Mouse (Mus musculus) right cerebral cortex, postnatal 25 days (tissue): ENCODE measurements at regions not wholly inside any gene's neighbourhood (a gene's known extent, or its start where the extent isn't known, plus 50 kb on each side); places are given as distances from the start of the nearest gene placed in this dataset.
"Not testable (repeated sequence)": the region's sequence is repeated elsewhere in the genome, so short reads cannot be mapped to it uniquely, and the experiment has no call there.

Source experiments
- DNase-seq: peaks from one replicate; pipeline ENCODE4 v3.0.0; 2022

DNA sequence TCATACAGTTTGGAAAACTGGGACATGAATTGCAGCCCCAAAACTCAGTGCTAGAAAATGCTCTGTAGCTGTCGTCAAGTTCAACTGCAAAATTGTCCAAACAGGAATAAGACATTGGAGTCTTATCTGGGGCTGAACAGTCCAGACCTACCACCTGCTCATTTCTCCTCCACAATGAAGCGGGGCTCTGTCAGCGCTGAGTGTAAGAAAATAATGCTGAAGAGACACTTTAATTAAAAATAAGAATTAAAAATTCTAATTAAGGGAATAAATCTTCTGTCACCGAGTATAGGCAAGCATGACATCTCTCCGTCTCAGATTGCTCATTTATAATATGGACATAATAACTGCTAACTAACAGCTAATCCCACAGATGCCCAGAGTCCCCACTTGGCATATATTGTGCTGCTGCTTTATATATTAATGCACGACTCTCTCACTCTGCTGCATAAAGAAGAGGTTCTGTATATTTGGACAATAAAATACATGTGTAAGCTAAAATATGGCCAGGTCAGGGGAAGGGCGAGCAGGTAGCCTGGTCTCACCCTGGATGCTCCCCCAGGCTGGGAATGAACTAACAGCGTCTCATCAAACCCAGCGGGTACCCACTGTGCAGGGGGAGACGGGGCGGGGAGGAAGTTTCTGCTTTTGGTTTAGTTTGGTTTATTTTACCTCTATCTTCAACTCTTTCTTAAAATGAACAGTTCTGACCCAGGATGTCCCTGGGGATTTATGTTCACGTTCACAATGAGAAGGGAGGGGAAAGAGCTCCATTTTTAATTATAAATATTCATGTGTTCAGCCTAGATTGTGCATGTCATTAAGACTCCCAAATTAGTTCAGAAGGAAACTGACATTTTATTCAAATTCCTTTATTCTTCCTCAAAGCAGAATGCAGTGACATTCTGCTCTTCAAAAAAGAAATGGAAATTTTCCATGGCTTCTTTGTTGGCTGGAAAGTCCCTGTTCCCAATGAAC, 544.9 kb downstream of the Pdcd6ip start:
- DNase-seq, result no peak

DNA sequence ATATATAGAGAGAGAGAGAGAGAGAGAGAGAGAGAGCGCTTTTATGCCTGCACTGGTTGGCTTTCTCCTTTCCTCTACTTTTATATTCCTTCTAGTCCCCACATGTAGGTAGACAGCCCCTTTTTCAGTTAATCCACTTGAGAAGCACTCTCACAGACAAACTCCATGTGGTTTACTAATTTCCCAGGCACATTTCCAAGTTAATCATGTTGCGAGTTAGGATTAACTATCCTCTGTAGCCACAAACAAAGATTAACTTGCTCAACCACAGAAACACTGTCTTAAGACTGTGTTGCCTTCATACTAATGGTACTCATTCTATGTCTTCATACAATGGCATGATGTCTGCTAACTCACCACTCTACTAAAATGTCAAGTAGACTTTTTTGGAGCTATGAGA, 548.0 kb downstream of the Pdcd6ip start:
- DNase-seq, result no peak

GRCm38 (mm10) chr9:113158080-113158479, 550.0 kb downstream of the Pdcd6ip start:
- no peak for DNase-seq

- DNase-seq, result no peak
Observed at GRCm38 (mm10) chr9:113157474-113158076, 550.5 kb downstream of the Pdcd6ip start.

DNA sequence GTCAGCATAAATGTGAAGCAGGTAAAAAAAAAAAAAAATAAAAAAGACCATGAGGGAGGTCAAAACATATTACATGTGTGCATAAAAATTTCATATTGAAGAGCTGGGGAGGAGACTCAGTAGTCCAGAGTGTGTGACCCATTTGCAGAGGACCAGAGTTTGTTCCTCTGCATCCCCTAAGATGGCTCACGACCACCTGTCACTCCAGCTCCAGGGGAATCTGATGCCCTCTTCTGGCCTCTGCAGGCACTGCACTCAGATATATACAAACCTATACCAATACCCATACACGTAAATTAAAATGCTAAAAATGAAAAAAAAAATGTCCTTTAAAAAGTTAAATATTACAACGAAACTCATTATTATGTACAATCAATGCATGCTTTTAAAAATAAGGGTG, 551.4 kb downstream of the Pdcd6ip start:
- DNase-seq, result no peak

DNA sequence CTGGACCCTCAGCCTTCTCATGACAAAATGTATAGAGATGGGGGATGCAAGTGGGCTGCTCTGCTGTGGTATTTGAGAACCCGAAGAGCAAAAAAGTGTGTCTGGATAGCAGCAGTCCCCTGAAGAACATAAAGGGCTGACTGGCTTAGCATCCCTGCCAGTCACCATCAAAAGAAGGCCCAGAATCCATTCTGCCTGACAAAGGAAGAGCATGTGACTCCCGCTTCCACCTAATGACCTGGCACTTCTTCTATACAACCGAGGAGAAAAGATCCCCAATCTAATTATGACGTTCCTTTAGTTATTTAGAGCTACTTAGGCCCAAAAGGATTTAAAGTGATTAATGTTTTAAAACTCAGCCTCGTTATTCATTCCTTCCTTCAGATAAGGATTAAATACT, 559.0 kb downstream of the Pdcd6ip start:
- DNase-seq, result no peak

DNA sequence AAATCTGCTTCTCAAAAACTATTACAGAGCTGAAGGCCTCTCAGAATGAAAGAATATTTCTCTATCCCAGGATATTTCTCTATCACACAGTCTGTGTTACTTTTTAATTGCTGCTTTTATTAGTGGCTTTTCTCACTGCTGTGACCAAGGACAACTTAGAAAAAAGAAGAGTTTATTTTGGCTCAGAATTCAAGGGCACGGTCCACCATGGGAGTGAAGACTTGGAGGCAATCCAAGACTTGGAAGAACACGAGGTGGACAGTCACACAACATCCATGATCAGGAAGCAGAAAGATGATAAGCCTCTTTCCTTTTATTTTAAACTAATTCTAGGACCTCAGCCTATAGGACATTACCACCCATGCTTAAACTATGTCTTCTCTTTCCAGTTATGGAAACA, 561.5 kb downstream of the Pdcd6ip start:
- DNase-seq, result no peak

GRCm38 (mm10) chr9:113145036-113145435, 563.0 kb downstream of the Pdcd6ip start:
- DNase-seq, result no peak

- no peak for DNase-seq
Observed at GRCm38 (mm10) chr9:113134611-113135010, 573.4 kb downstream of the Pdcd6ip start.

GRCm38 (mm10) chr9:113123004-113123692, 584.9 kb downstream of the Pdcd6ip start:
- no peak for DNase-seq

DNA sequence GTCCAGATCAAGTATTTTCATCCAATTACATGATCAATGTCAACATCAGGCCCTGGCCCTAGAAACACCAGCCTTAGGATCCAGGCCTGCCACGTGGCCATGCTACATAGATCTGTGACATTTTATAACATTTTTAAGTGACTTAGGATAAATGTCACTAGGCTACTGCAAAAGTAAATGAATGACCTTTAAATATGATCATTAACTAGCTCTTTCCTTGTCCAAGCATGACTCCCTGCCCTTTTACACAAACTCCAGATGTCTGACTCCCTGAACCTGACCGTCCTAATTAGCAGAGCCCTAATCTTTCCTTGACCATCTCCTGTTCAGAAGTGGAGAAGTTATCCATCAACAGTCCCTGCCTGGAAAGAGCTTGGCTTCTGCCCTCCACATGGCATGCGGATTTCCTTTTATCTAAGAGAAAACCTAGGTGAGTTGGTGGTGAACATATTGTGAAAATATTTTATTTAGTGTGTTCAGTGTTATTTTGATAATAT, 585.8 kb downstream of the Pdcd6ip start:
- DNase-seq, result no peak

- DNase-seq, result no peak
Observed at GRCm38 (mm10) chr9:113120385-113120784, 587.7 kb downstream of the Pdcd6ip start.

- DNase-seq, result no peak
Observed at GRCm38 (mm10) chr9:113119721-113120120, 588.3 kb downstream of the Pdcd6ip start.

DNA sequence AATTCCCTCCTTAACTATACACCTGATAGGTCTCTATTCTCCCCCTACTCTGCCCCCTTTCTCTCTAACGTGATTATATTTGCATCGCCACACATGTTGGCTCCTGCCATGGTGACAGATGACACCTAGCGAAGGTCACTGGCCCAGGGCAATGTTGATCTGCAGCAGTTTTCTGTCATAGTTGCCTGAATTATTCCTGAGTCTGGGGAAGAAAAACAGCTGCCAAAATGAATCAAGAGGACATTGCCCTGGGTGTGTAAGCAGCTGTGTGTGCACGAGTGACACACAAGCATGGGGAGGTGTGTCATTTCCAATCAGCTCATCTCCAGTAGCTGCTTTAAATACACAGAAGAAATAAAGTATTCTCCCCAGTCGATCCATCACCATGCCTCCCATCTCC, 592.5 kb downstream of the Pdcd6ip start:
- no peak for DNase-seq

DNA sequence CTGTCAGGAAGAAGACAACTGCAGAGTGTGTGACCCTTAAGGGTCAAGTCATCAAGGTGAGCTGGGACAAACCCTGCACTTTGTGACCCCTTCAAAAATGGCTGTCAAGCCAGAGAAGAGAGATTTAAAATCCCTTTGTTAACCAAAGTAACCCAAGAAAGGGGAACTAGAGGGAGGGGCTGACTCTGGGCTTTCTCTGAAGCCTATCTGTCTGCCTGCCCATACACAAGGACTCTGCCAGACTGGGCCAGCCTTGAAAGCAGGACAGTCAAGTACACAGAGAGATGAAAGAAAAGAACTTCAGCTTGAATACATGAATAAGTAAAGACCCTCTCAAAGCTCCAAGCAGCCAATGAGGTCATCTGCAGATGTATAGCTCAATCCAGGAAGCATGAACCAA, 595.3 kb downstream of the Pdcd6ip start:
- DNase-seq, result no peak

- DNase-seq, result no peak
Observed at GRCm38 (mm10) chr9:113101733-113102132, 606.3 kb downstream of the Pdcd6ip start.

DNA sequence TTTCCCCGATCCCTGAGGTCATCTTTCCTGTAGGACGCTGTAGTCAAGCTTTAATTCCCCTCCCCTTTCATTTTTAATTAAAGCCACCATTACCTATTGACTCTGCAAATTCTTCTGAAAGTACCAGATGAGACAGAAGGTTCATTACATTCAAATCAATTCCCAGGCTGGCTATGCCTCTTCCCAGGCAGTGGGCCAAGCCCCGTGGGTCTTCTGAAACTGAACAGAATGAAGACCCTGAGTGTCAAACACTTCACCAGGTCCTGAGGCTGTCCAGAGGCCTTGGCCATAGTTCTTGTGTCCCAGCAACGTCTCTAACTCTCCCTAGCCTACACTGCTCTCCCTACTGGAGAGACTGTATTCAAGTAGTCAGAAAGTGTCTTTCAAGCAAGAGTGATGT, 607.4 kb downstream of the Pdcd6ip start:
- DNase-seq, result no peak

- not testable (repeated sequence) for DNase-seq
Observed at GRCm38 (mm10) chr9:113095421-113095820, 612.6 kb downstream of the Pdcd6ip start.

GRCm38 (mm10) chr9:113093863-113094390, 614.1 kb downstream of the Pdcd6ip start:
- DNase-seq, result no peak

GRCm38 (mm10) chr9:113091881-113092280, 616.2 kb downstream of the Pdcd6ip start:
- no peak for DNase-seq

DNA sequence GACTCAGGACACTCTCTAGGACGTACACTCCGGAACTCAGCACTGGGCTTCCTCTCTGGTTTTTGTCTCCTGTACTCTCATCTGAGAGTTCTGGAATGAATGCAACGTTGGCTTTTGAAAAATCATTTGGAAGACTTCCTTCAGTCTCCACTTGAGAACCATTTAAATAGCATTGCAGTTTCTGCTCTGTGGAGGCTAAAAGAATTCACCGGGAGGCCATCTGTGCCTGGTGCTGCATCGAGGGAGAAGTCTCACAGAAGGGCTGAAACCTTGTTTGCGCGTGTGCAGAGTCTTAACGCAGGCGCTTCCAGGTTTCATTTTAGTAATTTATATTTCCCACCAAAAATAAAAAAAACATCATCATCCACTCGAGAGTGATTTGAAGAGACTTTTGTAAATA, 620.3 kb downstream of the Pdcd6ip start:
- peak; percentile 38 for DNase-seq

- DNase-seq, result no peak
Observed at GRCm38 (mm10) chr9:113085281-113085810, 622.7 kb downstream of the Pdcd6ip start.

- no peak for DNase-seq
Observed at GRCm38 (mm10) chr9:113074866-113075265, 633.2 kb downstream of the Pdcd6ip start.
